Mouse (Mus musculus): ENCODE results near the gene Atp6v1a.

DNA sequence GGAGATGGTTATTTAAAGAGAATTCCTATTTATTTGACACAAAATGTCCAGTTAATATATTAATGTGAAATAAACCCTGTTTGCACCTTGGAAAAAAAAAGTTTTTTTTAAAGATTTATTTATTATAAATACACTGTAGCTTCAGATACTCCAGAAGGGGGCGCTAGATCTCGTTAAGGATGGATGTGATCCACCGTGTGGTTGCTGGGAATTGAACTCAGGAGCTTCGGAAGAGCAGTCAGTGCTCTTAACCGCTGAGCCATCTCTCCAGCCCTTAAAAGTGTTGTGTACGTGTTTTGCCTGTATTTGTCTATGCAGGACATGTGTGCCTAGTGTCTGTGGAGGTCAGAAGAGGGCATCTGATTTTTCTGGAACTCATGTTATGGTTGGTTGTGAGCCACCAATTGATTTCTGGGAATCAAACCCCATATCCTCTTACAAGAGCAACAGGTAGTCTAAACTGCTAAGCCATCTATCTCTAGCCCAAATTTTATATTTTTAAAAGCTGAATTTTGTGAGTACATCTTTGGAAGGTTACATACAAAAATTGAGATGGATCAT is 15.1 kb upstream of the Atp6v1a start:
- TF ChIP-seq CTCF (conservative IDR thresholded peaks at IDR 0.05; ENCODE audit: insufficient read depth, insufficient read length, low read depth, low read length): no peak
- TF ChIP-seq POLR2A (IDR thresholded peaks at IDR 0.05; ENCODE audit: low read depth, low read length): no peak
